Mouse (Mus musculus) embryonic fibroblast, embryonic 13.5 days (primary cell): ENCODE data around the gene Hpcal1.

Experiments
- CTCF ChIP-seq: IDR thresholded peaks from 2 replicates; pipeline ENCODE4 v1.5.1; 2011; ENCODE audit warnings: mild to moderate bottlenecking, control low read depth, low read length, moderate library complexity, borderline replicate concordance; ENCODE audit not compliant: insufficient read depth
- POLR2A ChIP-seq: IDR thresholded peaks from 2 replicates; pipeline ENCODE4 v1.6.1; 2011; ENCODE audit warnings: low read depth, mild to moderate bottlenecking, control low read depth, low read length, moderate library complexity

DNA sequence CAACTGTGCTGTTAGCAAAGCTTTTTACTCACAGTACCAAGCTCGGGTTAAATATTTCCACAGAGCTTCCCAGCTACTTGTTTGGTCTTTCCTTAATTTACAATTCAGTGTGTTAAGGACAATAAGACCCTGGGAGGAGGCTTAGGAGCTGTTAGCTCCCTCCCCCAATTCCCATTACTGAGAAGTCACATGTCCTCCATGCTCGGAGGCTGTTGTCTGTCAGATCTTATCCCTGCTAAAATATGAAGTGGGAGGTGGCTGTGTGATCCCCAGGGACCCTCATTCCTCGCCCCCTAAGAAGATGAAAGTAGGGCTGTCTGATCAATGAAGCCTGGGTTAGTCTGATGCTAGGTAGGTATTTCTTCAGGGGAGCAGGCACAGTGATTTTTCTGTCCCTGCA lies 88.4 kb downstream of the Hpcal1 start:
- TF ChIP-seq POLR2A (no peak), CTCF (no peak)
